Mouse (Mus musculus) neural tube, embryonic 11.5 days (tissue): ENCODE measurements around the gene Hlcs. TPM values are rescaled to one million over a fixed set of nuclear protein-coding genes. Genes with fewer than 3 reads are reported as not detected.

ENCODE experiments used
- ATAC-seq: fragments of 200-750 bp; cut with Nextera tagmentation; 2 replicates; pipeline ENCODE4 v1.8.0; 2017; ENCODE audit warnings: moderate number of reproducible peaks, mild to moderate bottlenecking, moderate TSS enrichment, moderate library complexity; ENCODE audit not compliant: insufficient read depth, low FRiP score, low TSS enrichment
- DNase-seq: peaks from one replicate; pipeline ENCODE4 v3.0.0-alpha.2; 2015; ENCODE audit warnings: low spot score
- H3K27ac ChIP-seq: fragments of 300-500 bp; sonication (generic); 2 replicates; pipeline ENCODE4 v1.5.1; 2014; ENCODE audit warnings: low read depth, mild to moderate bottlenecking, low read length
- H3K27me3 ChIP-seq: fragments of 300-500 bp; sonication (generic); 2 replicates; pipeline ENCODE4 v1.6.1; 2014; ENCODE audit warnings: mild to moderate bottlenecking, low read length, mixed read lengths; ENCODE audit not compliant: control insufficient read depth, insufficient read depth
- H3K36me3 ChIP-seq: fragments of 300-500 bp; sonication (generic); 2 replicates; pipeline ENCODE4 v1.6.1; 2014; ENCODE audit warnings: mild to moderate bottlenecking, low read length, moderate library complexity, mixed read lengths; ENCODE audit not compliant: control insufficient read depth, insufficient read depth
- H3K4me1 ChIP-seq: fragments of 300-500 bp; sonication (generic); 2 replicates; pipeline ENCODE4 v1.6.1; 2014; ENCODE audit warnings: low read length, mixed read lengths; ENCODE audit not compliant: control insufficient read depth, insufficient read depth
- H3K4me2 ChIP-seq: fragments of 300-500 bp; sonication (generic); 2 replicates; pipeline ENCODE4 v1.6.1; 2014; ENCODE audit warnings: low read depth, mild to moderate bottlenecking, moderate library complexity
- H3K4me3 ChIP-seq: fragments of 300-500 bp; sonication (generic); 2 replicates; pipeline ENCODE4 v1.5.1; 2014; ENCODE audit warnings: low read depth, low read length
- H3K9ac ChIP-seq: fragments of 300-500 bp; sonication (generic); 2 replicates; pipeline ENCODE4 v1.6.1; 2014; ENCODE audit warnings: mild to moderate bottlenecking, low read length
- H3K9me3 ChIP-seq: fragments of 300-500 bp; sonication (generic); 2 replicates; pipeline ENCODE4 v1.6.1; 2016; ENCODE audit warnings: low read length; ENCODE audit not compliant: control insufficient read depth
- WGBS: fragments of 180-500 bp; shearing (Covaris S2); extraction: QIAGEN DNeasy Blood & Tissue Kit; methylation state at CpG from one replicate; pipeline ENCODE4 v1.1.7; 2014; 5-methylcytosine and 5-hydroxymethylcytosine counted together
- polyA plus RNA-seq: library from polyadenylated mRNA; unstranded; fragments of >200 nt; fragmentation: Nextera tagmentation; extraction: Ambion mirVana; gene quantifications from 2 replicates; pipeline ENCODE4 v1.2.1, GENCODE M21; 2014

The Hlcs gene
- polyA plus RNA-seq, 1 experiment from 2014 or later, result 9.4 TPM

- H3K4me1 ChIP-seq, result no peaks in the 10 kb centered on the region
- no peaks in the 10 kb centered on the region for H3K27me3 ChIP-seq
- no peak overlapping the region for H3K4me3 ChIP-seq
- WGBS, result 56% methylated on average over 5 of the region's 5 CpGs
- ATAC-seq, result no peak
- no peaks in the 10 kb centered on the region for H3K36me3 ChIP-seq
- no peak overlapping the region for H3K4me2 ChIP-seq
- DNase-seq, result no peak
- no peaks in the 10 kb centered on the region for H3K9me3 ChIP-seq
- H3K9ac ChIP-seq, result no peak overlapping the region
- no peak overlapping the region for H3K27ac ChIP-seq
Observed at GRCm38 (mm10) chr16:94201387-94201786, 112.0 kb downstream of the Hlcs start.

GRCm38 (mm10) chr16:94195913-94196312 is 117.5 kb downstream of the Hlcs start:
- Histone ChIP-seq H3K4me2 (no peak overlapping the region), H3K36me3 (no peaks in the 10 kb centered on the region), H3K27ac (no peak overlapping the region), H3K9me3 (no peaks in the 10 kb centered on the region), H3K9ac (no peak overlapping the region), H3K4me3 (no peak overlapping the region), H3K27me3 (no peaks in the 10 kb centered on the region), H3K4me1 (no peaks in the 10 kb centered on the region)
- no peak for ATAC-seq
- no peak for DNase-seq
- WGBS, result 23% methylated on average over 5 of the region's 5 CpGs

- no peak overlapping the region for H3K4me2 ChIP-seq
- no peak for ATAC-seq
- 91% methylated on average over 25 of the region's 25 CpGs for WGBS
- H3K27ac ChIP-seq, result no peak overlapping the region
- DNase-seq, result no peak
- no peaks in the 10 kb centered on the region for H3K9me3 ChIP-seq
- no peaks in the 10 kb centered on the region for H3K4me1 ChIP-seq
- no peak overlapping the region for H3K9ac ChIP-seq
- H3K36me3 ChIP-seq, result no peaks in the 10 kb centered on the region
- no peak overlapping the region for H3K4me3 ChIP-seq
- no peaks in the 10 kb centered on the region for H3K27me3 ChIP-seq
Observed at GRCm38 (mm10) chr16:94191379-94192315, 121.7 kb downstream of the Hlcs start.

- DNase-seq, result no peak
- no peak overlapping the region for H3K4me2 ChIP-seq
- no peak overlapping the region for H3K4me3 ChIP-seq
- no peaks in the 10 kb centered on the region for H3K27me3 ChIP-seq
- no peak overlapping the region for H3K9ac ChIP-seq
- 91% methylated on average over 5 of the region's 5 CpGs for WGBS
- no peak overlapping the region for H3K27ac ChIP-seq
- no peaks in the 10 kb centered on the region for H3K36me3 ChIP-seq
- H3K9me3 ChIP-seq, result no peaks in the 10 kb centered on the region
- ATAC-seq, result no peak
- H3K4me1 ChIP-seq, result no peaks in the 10 kb centered on the region
Observed at GRCm38 (mm10) chr16:94190256-94190655, 123.1 kb downstream of the Hlcs start.

GRCm38 (mm10) chr16:94186526-94186925 is 126.8 kb downstream of the Hlcs start:
- no peak for DNase-seq
- no peak overlapping the region for H3K27ac ChIP-seq
- WGBS, result 80% methylated on average over 12 of the region's 12 CpGs
- H3K9ac ChIP-seq, result no peak overlapping the region
- no peaks in the 10 kb centered on the region for H3K4me1 ChIP-seq
- no peaks in the 10 kb centered on the region for H3K36me3 ChIP-seq
- no peaks in the 10 kb centered on the region for H3K27me3 ChIP-seq
- no peaks in the 10 kb centered on the region for H3K9me3 ChIP-seq
- no peak for ATAC-seq
- H3K4me3 ChIP-seq, result no peak overlapping the region
- H3K4me2 ChIP-seq, result no peak overlapping the region

- ATAC-seq (no peak), DNase-seq (no peak)
- Histone ChIP-seq H3K4me1 (no peaks in the 10 kb centered on the region), H3K27ac (no peak overlapping the region), H3K4me2 (no peak overlapping the region), H3K4me3 (no peak overlapping the region), H3K9ac (no peak overlapping the region), H3K36me3 (no peaks in the 10 kb centered on the region), H3K9me3 (no peaks in the 10 kb centered on the region), H3K27me3 (0 out of 2 replicates have a peak, but pooled peaks cover 1% of the 10 kb centered on the region)
- WGBS, result 84% methylated on average over 16 of the region's 16 CpGs
Observed at GRCm38 (mm10) chr16:94185430-94185829, 127.9 kb downstream of the Hlcs start.

GRCm38 (mm10) chr16:94180122-94180870 is 133.1 kb downstream of the Hlcs start:
- 43% methylated on average over 12 of the region's 12 CpGs for WGBS
- DNase-seq, result peak; percentile 36
- H3K4me3 ChIP-seq, result no peak overlapping the region

GRCm38 (mm10) chr16:94179341-94180121 is 133.8 kb downstream of the Hlcs start:
- ATAC-seq (peak; percentile 31; the same call in 1 of the 2 replicates), DNase-seq (peak; percentile 55)
- peak overlapping the region; percentile 10; the same call in 1 of the 2 replicates for H3K9ac ChIP-seq
- no peaks in the 10 kb centered on the region for H3K36me3 ChIP-seq
- no peaks in the 10 kb centered on the region for H3K9me3 ChIP-seq
- peaks cover 4% of the 10 kb centered on the region; the same call in 1 of the 2 replicates for H3K4me1 ChIP-seq
- no peak overlapping the region for H3K4me3 ChIP-seq
- 0 out of 2 replicates have a peak, but pooled peaks cover 7% of the 10 kb centered on the region for H3K27me3 ChIP-seq
- WGBS, result 16% methylated on average over 25 of the region's 25 CpGs
- peak overlapping the region; percentile 11; the same call in 1 of the 2 replicates for H3K4me2 ChIP-seq
- no peak overlapping the region for H3K27ac ChIP-seq

More at GRCm38 (mm10) chr16:94180122-94180870, 133.1 kb downstream of the Hlcs start:
- Histone ChIP-seq H3K27ac (no peak overlapping the region), H3K9me3 (no peaks in the 10 kb centered on the region), H3K27me3 (0 out of 2 replicates have a peak, but pooled peaks cover 7% of the 10 kb centered on the region), H3K36me3 (no peaks in the 10 kb centered on the region), H3K9ac (no peak overlapping the region; the same call in 1 of the 2 replicates), H3K4me2 (peak overlapping the region; percentile 11; the same call in 1 of the 2 replicates), H3K4me1 (peaks cover 4% of the 10 kb centered on the region; the same call in 1 of the 2 replicates)
- ATAC-seq, result no peak
